Mouse (Mus musculus): ENCODE results near the gene Ddit4. TPM values are rescaled to one million over a fixed set of nuclear protein-coding genes. Genes with fewer than 3 reads are reported as not detected.

Ddit4 gene
- polyA plus RNA-seq, 1 experiment from 2014 or later, result 11.1 TPM

- H3K9ac ChIP-seq (ENCODE audit: low read length), result no peak overlapping the region
- DNase-seq (ENCODE audit: low spot score) (no peak), ATAC-seq (no peak)
- H3K27ac ChIP-seq (ENCODE audit: low read depth, low read length), result no peak overlapping the region
- H3K4me3 ChIP-seq (ENCODE audit: low read depth, low read length), result no peak overlapping the region
- no peaks in the 10 kb centered on the region for H3K9me3 ChIP-seq (replicated peaks; ENCODE audit: control insufficient read depth, low read length)
- H3K27me3 ChIP-seq (replicated peaks; ENCODE audit: control insufficient read depth, insufficient read depth, low read length), result no peaks in the 10 kb centered on the region
- H3K36me3 ChIP-seq (ENCODE audit: control insufficient read depth, insufficient read depth, low read length), result peaks cover 23% of the 10 kb centered on the region
- WGBS, result 89% methylated on average over 12 of the region's 12 CpGs
- no peak overlapping the region for H3K4me2 ChIP-seq (ENCODE audit: low read length)
- H3K4me1 ChIP-seq (ENCODE audit: control insufficient read depth, insufficient read depth, low read length), result peaks cover 13% of the 10 kb centered on the region
Observed at GRCm38 (mm10) chr10:59982379-59982873, 30.8 kb upstream of the Ddit4 start.

GRCm38 (mm10) chr10:59981792-59982191, 30.2 kb upstream of the Ddit4 start:
- peaks cover 13% of the 10 kb centered on the region for H3K4me1 ChIP-seq (ENCODE audit: control insufficient read depth, insufficient read depth, low read length)
- ATAC-seq, result no peak
- H3K27ac ChIP-seq (ENCODE audit: low read depth, low read length), result no peak overlapping the region
- WGBS, result 89% methylated on average over 9 of the region's 9 CpGs
- H3K4me2 ChIP-seq (ENCODE audit: low read length), result no peak overlapping the region
- H3K27me3 ChIP-seq (replicated peaks; ENCODE audit: control insufficient read depth, insufficient read depth, low read length), result no peaks in the 10 kb centered on the region
- H3K9ac ChIP-seq (ENCODE audit: low read length), result no peak overlapping the region
- no peak overlapping the region for H3K4me3 ChIP-seq (ENCODE audit: low read depth, low read length)
- no peak for DNase-seq (ENCODE audit: low spot score)
- no peaks in the 10 kb centered on the region for H3K9me3 ChIP-seq (replicated peaks; ENCODE audit: control insufficient read depth, low read length)
- H3K36me3 ChIP-seq (ENCODE audit: control insufficient read depth, insufficient read depth, low read length), result peaks cover 16% of the 10 kb centered on the region

- no peak overlapping the region for H3K27ac ChIP-seq (ENCODE audit: low read depth, low read length)
Observed at GRCm38 (mm10) chr10:59981336-59981735, 29.7 kb upstream of the Ddit4 start.

GRCm38 (mm10) chr10:59980815-59981244, 29.2 kb upstream of the Ddit4 start:
- ATAC-seq (no peak), DNase-seq (ENCODE audit: low spot score) (no peak)
- no peak overlapping the region for H3K4me2 ChIP-seq (ENCODE audit: low read length)
- 95% methylated on average over 6 of the region's 6 CpGs for WGBS
- no peak overlapping the region for H3K27ac ChIP-seq (ENCODE audit: low read depth, low read length)
- no peaks in the 10 kb centered on the region for H3K27me3 ChIP-seq (replicated peaks; ENCODE audit: control insufficient read depth, insufficient read depth, low read length)
- H3K4me3 ChIP-seq (ENCODE audit: low read depth, low read length), result no peak overlapping the region
- H3K9me3 ChIP-seq (replicated peaks; ENCODE audit: control insufficient read depth, low read length), result no peaks in the 10 kb centered on the region
- H3K4me1 ChIP-seq (ENCODE audit: control insufficient read depth, insufficient read depth, low read length), result peaks cover 13% of the 10 kb centered on the region
- H3K36me3 ChIP-seq (ENCODE audit: control insufficient read depth, insufficient read depth, low read length), result peaks cover 8% of the 10 kb centered on the region; the same call in 1 of the 2 replicates
- no peak overlapping the region for H3K9ac ChIP-seq (ENCODE audit: low read length)

More at GRCm38 (mm10) chr10:59981336-59981735, 29.7 kb upstream of the Ddit4 start:
- H3K36me3 ChIP-seq (ENCODE audit: control insufficient read depth, insufficient read depth, low read length), result peaks cover 13% of the 10 kb centered on the region
- DNase-seq (ENCODE audit: low spot score), result no peak
- no peaks in the 10 kb centered on the region for H3K9me3 ChIP-seq (replicated peaks; ENCODE audit: control insufficient read depth, low read length)
- H3K27me3 ChIP-seq (replicated peaks; ENCODE audit: control insufficient read depth, insufficient read depth, low read length), result no peaks in the 10 kb centered on the region
- H3K4me2 ChIP-seq (ENCODE audit: low read length), result no peak overlapping the region
- peaks cover 13% of the 10 kb centered on the region for H3K4me1 ChIP-seq (ENCODE audit: control insufficient read depth, insufficient read depth, low read length)
- no peak overlapping the region for H3K9ac ChIP-seq (ENCODE audit: low read length)
- no peak for ATAC-seq
- WGBS, result 83% methylated on average over 4 of the region's 4 CpGs
- no peak overlapping the region for H3K4me3 ChIP-seq (ENCODE audit: low read depth, low read length)

- peaks cover 19% of the 10 kb centered on the region for H3K4me1 ChIP-seq (ENCODE audit: control insufficient read depth, insufficient read depth, low read length)
- no peaks in the 10 kb centered on the region for H3K9me3 ChIP-seq (replicated peaks; ENCODE audit: control insufficient read depth, low read length)
- H3K27ac ChIP-seq (ENCODE audit: low read depth, low read length), result peak overlapping the region; percentile 10; the same call in 1 of the 2 replicates
- no peak overlapping the region for H3K9ac ChIP-seq (ENCODE audit: low read length)
- DNase-seq (ENCODE audit: low spot score) (peak; percentile 82), ATAC-seq (peak; percentile 75)
- no peak overlapping the region for H3K4me3 ChIP-seq (ENCODE audit: low read depth, low read length)
- no peak overlapping the region for H3K4me2 ChIP-seq (ENCODE audit: low read length)
- H3K36me3 ChIP-seq (ENCODE audit: control insufficient read depth, insufficient read depth, low read length), result 0 out of 2 replicates have a peak, but pooled peaks cover under 1% of the 10 kb centered on the region
- 35% methylated on average over 11 of the region's 11 CpGs for WGBS
- no peaks in the 10 kb centered on the region for H3K27me3 ChIP-seq (replicated peaks; ENCODE audit: control insufficient read depth, insufficient read depth, low read length)
Observed at GRCm38 (mm10) chr10:59978873-59979743, 27.5 kb upstream of the Ddit4 start.

GRCm38 (mm10) chr10:59978401-59978800, 26.8 kb upstream of the Ddit4 start:
- ATAC-seq, result no peak

GRCm38 (mm10) chr10:59977715-59978343, 26.2 kb upstream of the Ddit4 start:
- DNase-seq (ENCODE audit: low spot score) (no peak), ATAC-seq (no peak)
- H3K27me3 ChIP-seq (replicated peaks; ENCODE audit: control insufficient read depth, insufficient read depth, low read length), result no peaks in the 10 kb centered on the region
- peaks cover 20% of the 10 kb centered on the region for H3K4me1 ChIP-seq (ENCODE audit: control insufficient read depth, insufficient read depth, low read length)
- no peak overlapping the region for H3K4me2 ChIP-seq (ENCODE audit: low read length)
- 94% methylated on average over 5 of the region's 5 CpGs for WGBS
- no peaks in the 10 kb centered on the region for H3K9me3 ChIP-seq (replicated peaks; ENCODE audit: control insufficient read depth, low read length)
- no peak overlapping the region for H3K9ac ChIP-seq (ENCODE audit: low read length)
- no peak overlapping the region for H3K27ac ChIP-seq (ENCODE audit: low read depth, low read length)
- H3K36me3 ChIP-seq (ENCODE audit: control insufficient read depth, insufficient read depth, low read length), result no peaks in the 10 kb centered on the region
- no peak overlapping the region for H3K4me3 ChIP-seq (ENCODE audit: low read depth, low read length)

More at GRCm38 (mm10) chr10:59978401-59978800, 26.8 kb upstream of the Ddit4 start:
- Histone ChIP-seq H3K4me2 (ENCODE audit: low read length) (no peak overlapping the region), H3K4me1 (ENCODE audit: control insufficient read depth, insufficient read depth, low read length) (peaks cover 20% of the 10 kb centered on the region), H3K27ac (ENCODE audit: low read depth, low read length) (peak overlapping the region; percentile 10; the same call in 1 of the 2 replicates), H3K4me3 (ENCODE audit: low read depth, low read length) (no peak overlapping the region), H3K9me3 (replicated peaks; ENCODE audit: control insufficient read depth, low read length) (no peaks in the 10 kb centered on the region), H3K36me3 (ENCODE audit: control insufficient read depth, insufficient read depth, low read length) (no peaks in the 10 kb centered on the region), H3K9ac (ENCODE audit: low read length) (no peak overlapping the region), H3K27me3 (replicated peaks; ENCODE audit: control insufficient read depth, insufficient read depth, low read length) (no peaks in the 10 kb centered on the region)
- WGBS, result 64% methylated on average over 2 of the region's 2 CpGs
- DNase-seq (ENCODE audit: low spot score), result no peak

- ATAC-seq, result no peak
- no peak for DNase-seq (ENCODE audit: low spot score)
- Histone ChIP-seq H3K9ac (ENCODE audit: low read length) (no peak overlapping the region), H3K36me3 (ENCODE audit: control insufficient read depth, insufficient read depth, low read length) (no peaks in the 10 kb centered on the region), H3K4me1 (ENCODE audit: control insufficient read depth, insufficient read depth, low read length) (peaks cover 20% of the 10 kb centered on the region), H3K4me2 (ENCODE audit: low read length) (no peak overlapping the region), H3K4me3 (ENCODE audit: low read depth, low read length) (no peak overlapping the region), H3K27ac (ENCODE audit: low read depth, low read length) (no peak overlapping the region), H3K27me3 (replicated peaks; ENCODE audit: control insufficient read depth, insufficient read depth, low read length) (no peaks in the 10 kb centered on the region), H3K9me3 (replicated peaks; ENCODE audit: control insufficient read depth, low read length) (no peaks in the 10 kb centered on the region)
- 60% methylated on average over 2 of the region's 4 CpGs for WGBS
Observed at GRCm38 (mm10) chr10:59977141-59977540, 25.5 kb upstream of the Ddit4 start.
